Mouse (Mus musculus) thymus, postnatal 10 days (tissue): ENCODE data around the gene Chkb.
"Not testable (repeated sequence)": the region's sequence is repeated elsewhere in the genome, so short reads cannot be mapped to it uniquely, and the experiment has no call there.

ENCODE experiments used
- DNase-seq, 2 experiments: peaks; one replicate each; pipeline ENCODE4 v3.0.0; 2021; ENCODE audit warnings: low spot score in 2 of 2

The Chkb gene

GRCm38 (mm10) chr15:89453865-89454478 lies 24.3 kb upstream of the Chkb start, which contains the start of gene Mapk8ip2:
TSS of gene Mapk8ip2 (plus strand) at chr15:89453913.
- no peak for DNase-seq

DNA sequence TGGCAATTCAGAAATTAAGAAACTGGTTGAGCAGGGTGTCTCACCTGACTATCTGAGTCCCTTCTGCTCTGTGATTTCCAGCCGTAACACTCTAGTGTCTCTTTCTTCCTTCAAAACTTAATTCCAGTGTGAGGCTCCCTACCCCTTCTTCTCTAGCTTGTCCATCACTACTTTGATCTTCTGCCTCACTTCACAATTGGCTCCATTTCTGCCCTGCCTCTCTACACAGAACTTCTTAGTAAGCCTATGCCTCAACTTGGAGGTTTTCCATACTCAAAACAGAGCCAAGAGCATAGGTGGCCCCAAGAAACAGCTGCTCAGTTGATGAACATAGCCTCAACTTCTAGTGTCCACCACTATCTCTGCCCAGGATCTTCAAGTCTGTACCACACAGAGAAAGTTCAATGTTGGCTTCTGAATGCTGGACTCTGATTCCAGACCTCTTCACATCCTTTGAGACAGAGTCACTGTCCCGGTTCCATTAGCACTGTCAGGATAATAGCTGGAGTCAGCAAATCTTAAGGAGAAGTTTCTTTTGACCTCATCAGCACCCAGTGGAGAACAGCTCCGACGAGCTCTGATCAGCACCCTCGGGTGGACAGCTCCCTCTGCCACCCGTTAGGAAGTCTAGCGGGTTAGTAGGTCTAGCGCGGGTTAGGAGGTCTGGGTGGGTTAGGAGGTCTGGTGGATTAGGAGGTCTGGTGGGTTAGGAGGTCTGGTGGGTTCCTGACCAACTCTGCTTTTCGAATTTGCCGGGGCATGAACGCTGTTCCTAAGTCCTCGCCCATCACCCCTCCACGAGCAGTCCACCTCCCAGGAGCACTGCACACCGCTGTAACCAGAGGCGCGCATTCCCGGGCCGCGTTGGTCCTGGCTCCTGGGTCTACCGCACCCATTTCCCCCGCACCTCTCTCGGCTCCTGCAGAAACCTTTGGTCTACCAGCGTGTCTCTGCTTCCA lies 23.5 kb upstream of the Chkb start:
- peak in 1 of 2 experiments; percentile 53 for DNase-seq

DNA sequence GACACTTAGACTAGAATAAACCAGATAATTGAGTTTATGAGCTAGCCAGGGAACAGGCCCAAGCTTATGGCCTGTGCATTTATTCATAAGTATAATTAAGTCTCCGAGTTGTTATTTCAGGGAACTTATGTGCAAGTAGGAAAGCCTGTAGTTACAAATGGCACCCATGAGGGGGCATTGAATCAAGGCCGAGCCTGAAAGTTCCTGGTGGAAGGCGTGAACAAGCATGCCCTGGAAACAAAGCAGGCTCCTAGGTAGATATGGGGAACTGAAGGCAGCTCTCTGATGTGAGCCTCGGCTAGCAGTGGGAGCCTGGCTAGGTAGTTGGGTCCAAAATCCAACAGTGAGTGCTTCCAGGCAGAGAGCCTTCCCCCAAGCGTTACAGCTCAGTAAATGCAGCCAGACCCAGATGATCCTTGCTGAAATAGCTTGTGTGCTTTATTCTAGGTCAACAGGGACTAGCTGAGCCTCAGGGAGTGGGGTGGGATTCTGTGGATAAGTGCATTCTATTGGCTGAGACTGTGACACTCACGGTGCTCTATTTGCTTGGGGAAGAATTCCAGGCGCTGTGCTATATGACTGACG lies 12.9 kb upstream of the Chkb start:
- no peak for DNase-seq

DNA sequence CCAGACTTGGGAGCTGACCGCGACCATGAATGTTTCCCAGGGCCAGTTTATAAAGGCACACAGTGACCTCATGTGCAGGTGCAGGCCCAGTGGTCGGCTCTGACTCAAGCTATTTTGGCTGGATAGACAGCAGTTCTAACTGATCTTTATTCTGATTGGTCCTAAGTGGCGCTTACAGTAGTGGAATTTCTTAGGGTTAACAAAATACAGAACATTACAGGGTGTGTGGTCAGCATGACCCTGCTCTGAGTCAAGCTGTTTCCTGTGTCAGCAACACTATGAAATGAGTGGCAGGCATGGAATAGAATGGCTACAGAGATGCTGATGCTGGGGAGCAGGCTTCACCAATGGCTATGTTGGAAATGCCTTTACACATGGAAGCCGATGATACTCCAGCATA lies 6.2 kb upstream of the Chkb start:
- DNase-seq, result no peak

- DNase-seq, result no peak
These were observed 4.4 kb upstream of the Chkb start for GRCm38 (mm10) chr15:89434136-89434535.

GRCm38 (mm10) chr15:89432946-89433345 lies 3.2 kb upstream of the Chkb start:
- no peak for DNase-seq

- no peak for DNase-seq
These were observed 2.1 kb upstream of the Chkb start for GRCm38 (mm10) chr15:89431806-89432205.

- DNase-seq, result no peak
These were observed 1.6 kb upstream of the Chkb start for GRCm38 (mm10) chr15:89431271-89431670.

DNA sequence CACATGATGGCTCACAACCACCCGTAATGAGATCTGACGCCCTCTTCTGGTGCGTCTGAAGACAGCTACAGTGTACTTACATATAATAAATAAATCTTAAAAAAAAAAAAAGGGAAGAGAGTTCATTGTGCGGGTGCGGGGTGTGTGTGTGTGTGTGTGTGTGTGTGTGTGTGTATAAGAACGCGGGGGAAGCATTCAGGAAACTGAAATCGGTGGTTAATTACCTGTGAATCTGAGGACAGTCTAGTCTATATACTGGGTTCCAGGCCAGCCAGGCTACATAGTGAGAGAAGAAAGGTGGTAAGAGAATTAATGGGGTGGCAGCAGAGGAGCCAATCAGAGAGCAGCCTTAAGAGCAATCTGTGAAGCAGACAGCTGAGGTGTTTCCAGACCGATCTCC lies 1.1 kb upstream of the Chkb start:
- DNase-seq, result not testable (repeated sequence)

- DNase-seq, result no peak
These were observed 633 bp upstream of the Chkb start for GRCm38 (mm10) chr15:89430341-89430740.

- no peak for DNase-seq
These were observed 822 bp downstream of the Chkb start for GRCm38 (mm10) chr15:89428821-89429351.

GRCm38 (mm10) chr15:89428136-89428790 lies 1.4 kb downstream of the Chkb start:
- DNase-seq, result no peak

GRCm38 (mm10) chr15:89426716-89427115 lies 3.0 kb downstream of the Chkb start:
- no peak for DNase-seq

DNA sequence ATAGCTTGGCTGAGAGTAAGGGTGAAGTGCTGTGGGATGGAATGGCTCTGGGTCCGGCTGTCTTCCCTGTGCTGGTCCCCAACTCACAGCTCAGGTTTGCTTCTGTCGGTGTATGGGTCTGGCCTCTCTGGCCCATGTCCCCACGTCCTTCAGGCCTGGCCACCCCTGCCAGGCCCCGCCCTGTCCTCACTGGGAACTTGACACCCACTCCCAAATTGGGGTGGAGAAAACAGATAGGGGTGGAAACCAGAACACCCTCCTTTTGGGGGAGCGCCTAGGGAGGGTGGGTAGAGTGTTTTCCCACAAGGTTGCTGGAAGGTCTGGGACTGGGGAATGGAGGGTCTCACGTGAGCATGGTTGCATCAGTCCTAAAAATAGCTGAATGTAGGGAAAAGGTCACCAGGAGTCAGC lies 4.0 kb downstream of the Chkb start, which contains the start of gene Cpt1b:
TSS of gene Cpt1b (minus strand) at position 153 of the 411 bp plus-strand sequence.
- DNase-seq, result no peak

DNA sequence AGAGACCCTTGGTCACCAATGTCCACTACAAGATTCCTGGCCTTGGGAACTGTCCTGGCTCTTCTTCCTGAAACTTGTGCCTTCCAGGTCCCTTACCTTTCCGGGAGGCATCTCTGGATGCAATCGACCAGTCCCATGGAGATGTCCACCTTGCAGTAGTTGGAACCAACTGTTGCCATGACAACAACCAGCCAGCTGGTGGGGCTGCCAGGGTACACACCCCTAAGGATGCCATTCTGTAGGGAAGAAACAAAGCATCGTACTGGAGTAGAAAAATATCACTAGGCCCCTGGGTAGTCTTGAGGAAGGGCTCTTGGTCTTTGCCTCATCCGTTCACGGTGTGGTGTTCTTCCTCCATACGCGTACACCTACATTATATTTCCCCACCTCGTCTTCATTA lies 5.1 kb downstream of the Chkb start:
- no peak for DNase-seq

GRCm38 (mm10) chr15:89421938-89422337 lies 7.8 kb downstream of the Chkb start:
- DNase-seq, result no peak

- DNase-seq, result no peak
These were observed 14.4 kb downstream of the Chkb start for GRCm38 (mm10) chr15:89415282-89415681.

DNA sequence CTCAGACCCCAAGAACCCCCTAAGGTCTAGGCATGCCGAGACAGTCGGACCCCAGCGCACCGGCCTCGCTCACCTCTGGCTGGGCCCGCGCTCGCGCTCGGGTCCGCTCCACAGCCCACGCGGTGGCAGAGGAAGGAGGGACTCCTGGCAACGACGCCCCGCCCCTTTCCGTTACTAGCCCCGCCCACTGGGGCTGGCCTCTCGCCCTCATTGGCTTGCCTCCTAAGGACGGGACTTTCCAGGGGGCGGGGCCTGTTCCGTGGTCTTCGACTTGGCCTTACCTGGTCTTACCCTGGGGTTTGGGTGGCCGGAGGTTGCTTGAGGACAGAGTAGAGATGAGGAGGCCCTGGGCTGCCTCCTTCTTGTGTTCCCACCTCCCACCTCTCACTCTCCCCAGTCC lies 19.6 kb downstream of the Chkb start, which contains the start of gene Syce3:
TSS of gene Syce3 (minus strand) at position 386 of the 400 bp plus-strand sequence.
- no peak for DNase-seq

GRCm38 (mm10) chr15:89406691-89407090 lies 23.0 kb downstream of the Chkb start:
- DNase-seq, result no peak

DNA sequence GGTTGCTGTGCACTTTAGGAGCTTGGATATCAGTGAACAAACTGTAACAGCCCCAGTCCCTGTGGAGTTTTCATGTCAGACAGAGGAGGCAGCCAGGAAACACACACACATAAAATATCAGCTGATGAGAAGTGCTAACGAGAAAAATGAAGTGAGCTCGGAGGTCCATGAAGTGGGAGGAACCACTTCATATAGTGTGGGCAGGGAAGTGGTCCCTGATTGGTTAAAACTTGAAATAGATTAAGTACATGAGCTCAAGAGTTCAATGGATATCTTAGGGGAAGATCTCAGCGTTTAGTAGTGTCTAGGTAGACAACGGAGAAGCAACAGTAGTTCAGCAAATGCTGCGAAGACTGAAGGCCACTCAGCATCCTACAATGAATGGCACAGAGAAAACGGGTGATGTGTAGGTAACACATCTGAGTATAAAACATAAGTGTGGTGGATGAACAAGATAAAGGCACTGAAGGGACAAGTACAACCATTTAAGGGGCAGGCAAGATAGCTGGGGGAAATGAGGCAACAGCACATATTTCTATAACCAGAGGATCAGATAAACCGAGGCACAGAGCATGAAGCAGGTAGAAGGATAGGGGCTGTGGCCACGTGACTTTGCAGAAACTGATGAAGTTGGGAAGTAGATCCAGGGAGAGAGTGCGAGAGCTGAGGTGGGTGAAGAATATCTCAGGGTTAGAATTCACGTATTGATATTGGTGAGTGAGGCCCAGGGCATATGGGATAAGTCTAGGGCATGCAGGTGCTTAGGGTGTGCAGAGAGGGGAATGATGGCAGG lies 24.7 kb downstream of the Chkb start:
- DNase-seq, result no peak

GRCm38 (mm10) chr15:89402471-89402870 lies 27.2 kb downstream of the Chkb start:
- no peak for DNase-seq
